In genomic region chr16:31233541-31234339, GRCm38 (mm10) we compare ENCODE assay signal across 8 mouse cellular contexts. TPM values are rescaled to one million over a fixed set of nuclear protein-coding genes. Genes with fewer than 3 reads are reported as not detected.
DNase-seq lines count a peak whose midpoint lies in the region; ATAC-seq and TF ChIP-seq lines count a peak whose summit lies in the region.

No protein-coding gene starts in this region.

- 2% methylated on average over 20 of the region's 20 CpGs for WGBS in bone marrow, adult 2 months
- 24% methylated on average over 20 of the region's 20 CpGs for WGBS in hindbrain, embryonic 12.5 days
- WGBS in lung, postnatal 0 days, result 11% methylated on average over 18 of the region's 20 CpGs

- no peak for TF ChIP-seq CTCF in bone marrow, adult 2 months (IDR thresholded peaks at IDR 0.05; ENCODE audit: control insufficient read depth, insufficient read depth, low read length)
- no peak; the same call in 1 of the 2 replicates for TF ChIP-seq CTCF in lung, postnatal 0 days (IDR thresholded peaks at IDR 0.05)

- H3K4me1 ChIP-seq in bone marrow, adult 2 months (ENCODE audit: control insufficient read depth, insufficient read depth, low read length), result peaks cover 7% of the 10 kb centered on the region; the same call in 1 of the 2 replicates
- peaks cover 18% of the 10 kb centered on the region for H3K4me1 ChIP-seq in hindbrain, embryonic 12.5 days
- H3K4me1 ChIP-seq in lung, postnatal 0 days (ENCODE audit: insufficient read depth, low read depth, low read length), result peaks cover 9% of the 10 kb centered on the region

- H3K27me3 ChIP-seq in hindbrain, embryonic 12.5 days, result peaks cover 7% of the 10 kb centered on the region; the same call in 1 of the 2 replicates
- no peaks in the 10 kb centered on the region for H3K27me3 ChIP-seq in lung, postnatal 0 days (replicated peaks; ENCODE audit: insufficient read depth, low read length)

- H3K9ac ChIP-seq in hindbrain, embryonic 12.5 days, result no peak overlapping the region
- no peak overlapping the region for H3K9ac ChIP-seq in lung, postnatal 0 days (replicated peaks; ENCODE audit: low read depth)

- no peaks in the 10 kb centered on the region for H3K36me3 ChIP-seq in hindbrain, embryonic 12.5 days
- H3K36me3 ChIP-seq in lung, postnatal 0 days (ENCODE audit: insufficient read depth, low read length), result no peaks in the 10 kb centered on the region

- peak; percentile 65 for DNase-seq in CD4-positive helper T cell, adult 2 months (ENCODE audit: low read depth, low spot score)
- DNase-seq in frontal cortex, postnatal 25 days (ENCODE audit: low spot score in 2 of 2), result peak; percentile 29 to 36
- DNase-seq in layer of hippocampus, postnatal 10 days (ENCODE audit: low spot score in 2 of 2), result peak; percentile 42 to 55
- peak; percentile 94 for DNase-seq in lung, postnatal 0 days (ENCODE audit: low spot score)
- DNase-seq in ovary, postnatal 36 days (ENCODE audit: low spot score), result peak; percentile 67
- peak; percentile 81 for DNase-seq in urinary bladder, postnatal 25 days (ENCODE audit: low spot score)

- TF ChIP-seq EP300 in lung, postnatal 0 days (IDR thresholded peaks at IDR 0.05), result 0 out of 2 replicates have a peak, but pooled peaks have one; percentile 45

- H3K4me3 ChIP-seq in bone marrow, adult 2 months (replicated peaks; ENCODE audit: control insufficient read depth, low read depth, low read length), result peak overlapping the region; percentile 28
- H3K4me3 ChIP-seq in hindbrain, embryonic 12.5 days, result no peak overlapping the region
- H3K4me3 ChIP-seq in lung, postnatal 0 days (ENCODE audit: low read depth, low read length), result peak overlapping the region; percentile 8; the same call in 1 of the 2 replicates

- ATAC-seq in hindbrain, embryonic 12.5 days (ENCODE audit: low FRiP score), result no peak
- peak; percentile 70 for ATAC-seq in lung, postnatal 0 days

- no peak for TF ChIP-seq POLR2A in bone marrow, adult 2 months (IDR thresholded peaks at IDR 0.05; ENCODE audit: borderline replicate concordance, control insufficient read depth, low read depth, low read length)

- peak overlapping the region; percentile 37; the same call in 1 of the 2 replicates for H3K27ac ChIP-seq in bone marrow, adult 2 months (ENCODE audit: control insufficient read depth, insufficient read depth, low read depth, low read length, poor library complexity)
- no peak overlapping the region for H3K27ac ChIP-seq in hindbrain, embryonic 12.5 days
- 0 out of 2 replicates have a peak overlapping the region, but pooled peaks have one; percentile 20 for H3K27ac ChIP-seq in lung, postnatal 0 days (ENCODE audit: low read length)

- H3K9me3 ChIP-seq in hindbrain, embryonic 12.5 days (replicated peaks), result 0 out of 2 replicates have a peak, but pooled peaks cover 5% of the 10 kb centered on the region
- no peaks in the 10 kb centered on the region for H3K9me3 ChIP-seq in lung, postnatal 0 days (ENCODE audit: low read length)

- H3K4me2 ChIP-seq in hindbrain, embryonic 12.5 days (replicated peaks), result peak overlapping the region; percentile 35
- peak overlapping the region; percentile 54 for H3K4me2 ChIP-seq in lung, postnatal 0 days (replicated peaks; ENCODE audit: low read depth, low read length)

RNA-seq across cellular contexts. Expression of gene Acap2, which starts 32.7 kb away (rescaled TPM):
- 5.6 and 13.5 TPM in 2 replicates for polyA plus RNA-seq in bone marrow, adult 2 months (2011; ENCODE audit: insufficient read depth, insufficient read length, low replicate concordance, missing spikeins)
- polyA plus RNA-seq in hindbrain, embryonic 12.5 days (2016; fragmentation: Nextera tagmentation; extraction: Ambion mirVana), result 22.8 and 23.3 TPM in 2 replicates
- total RNA-seq in layer of hippocampus, postnatal 10 days (2021), result 10 to 100 TPM; 77.5 to 81.6 TPM
- polyA plus RNA-seq in lung, postnatal 0 days (2015; fragmentation: Nextera tagmentation; extraction: Ambion mirVana), result 22.0 and 25.1 TPM in 2 replicates

RNA-seq across cellular contexts. Expression of gene Ppp1r2, which starts 41.3 kb away (rescaled TPM):
- 7.2 and 14.8 TPM in 2 replicates for polyA plus RNA-seq in bone marrow, adult 2 months (2011; ENCODE audit: insufficient read depth, insufficient read length, low replicate concordance, missing spikeins)
- polyA plus RNA-seq in hindbrain, embryonic 12.5 days (2016; fragmentation: Nextera tagmentation; extraction: Ambion mirVana), result 101 and 108 TPM in 2 replicates
- 10 to 100 TPM; 64.3 to 65.2 TPM for total RNA-seq in layer of hippocampus, postnatal 10 days (2021)
- polyA plus RNA-seq in lung, postnatal 0 days (2015; fragmentation: Nextera tagmentation; extraction: Ambion mirVana), result 143 and 160 TPM in 2 replicates

Comparison
In these comparisons a context has a peak if more than half of its experiments do, and no peak if none do; other contexts are left out.
1. DNase-seq: peak in every context shown above with its lines; median percentile 94 in lung, postnatal 0 days; 81 in urinary bladder, postnatal 25 days; 67 in ovary, postnatal 36 days; 65 in CD4-positive helper T cell, adult 2 months; 48 in layer of hippocampus, postnatal 10 days; 32 in frontal cortex, postnatal 25 days.